Mouse (Mus musculus) spleen, adult 2 months (tissue): Measurements from ENCODE around the gene Gprin3.

ENCODE experiments used
- CTCF ChIP-seq: fragments of 200-500 bp; IDR thresholded peaks from 2 replicates; pipeline ENCODE4 v1.5.1; 2011; ENCODE audit warnings: mild to moderate bottlenecking, inconsistent platforms; ENCODE audit not compliant: insufficient read depth, insufficient read length, insufficient replicate concordance; ENCODE audit errors: extremely low read depth
- POLR2A ChIP-seq: fragments of 200-500 bp; IDR thresholded peaks from 2 replicates; pipeline ENCODE4 v1.6.1; 2011; ENCODE audit warnings: low read depth, low read length, inconsistent platforms

DNA sequence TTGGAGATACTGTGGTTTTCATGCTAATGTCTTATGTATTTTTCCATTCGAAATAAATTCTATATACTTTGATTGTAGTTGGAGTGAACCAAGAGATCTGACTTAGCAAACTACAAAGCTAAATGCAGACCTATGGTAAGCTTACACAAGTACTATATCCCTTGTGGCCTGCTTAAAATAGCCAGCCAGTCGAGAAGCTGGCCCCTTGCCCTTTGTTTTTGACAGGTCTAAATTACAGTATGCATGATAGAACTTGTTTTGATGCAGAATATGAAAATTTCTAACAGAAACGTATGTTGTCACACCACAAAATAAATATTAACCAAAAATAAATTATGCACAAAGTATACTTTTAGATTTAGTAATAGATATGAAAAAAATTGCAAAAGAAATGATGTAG is 9.8 kb upstream of the Gprin3 start:
- TF ChIP-seq POLR2A, result no peak
- TF ChIP-seq CTCF, result no peak
